Mouse (Mus musculus) heart, adult 8-10 months (tissue): Measurements from ENCODE around the gene Unc119b. TPM values are rescaled to one million over a fixed set of nuclear protein-coding genes. Genes with fewer than 3 reads are reported as not detected.
"Not testable (repeated sequence)": the region's sequence is repeated elsewhere in the genome, so short reads cannot be mapped to it uniquely, and the experiment has no call there.

Experiments used
- DNase-seq: peaks from one replicate; pipeline ENCODE4 v3.0.0; 2022; ENCODE audit warnings: low spot score
- total RNA-seq, 4 experiments: library from RNA; stranded (reverse); gene quantifications; 2 replicates each; pipeline ENCODE4 v1.2.4; 2022

Gene Unc119b
- 10 to 100 TPM; 11.8 to 18.5 (median 14.5) TPM for total RNA-seq

DNA sequence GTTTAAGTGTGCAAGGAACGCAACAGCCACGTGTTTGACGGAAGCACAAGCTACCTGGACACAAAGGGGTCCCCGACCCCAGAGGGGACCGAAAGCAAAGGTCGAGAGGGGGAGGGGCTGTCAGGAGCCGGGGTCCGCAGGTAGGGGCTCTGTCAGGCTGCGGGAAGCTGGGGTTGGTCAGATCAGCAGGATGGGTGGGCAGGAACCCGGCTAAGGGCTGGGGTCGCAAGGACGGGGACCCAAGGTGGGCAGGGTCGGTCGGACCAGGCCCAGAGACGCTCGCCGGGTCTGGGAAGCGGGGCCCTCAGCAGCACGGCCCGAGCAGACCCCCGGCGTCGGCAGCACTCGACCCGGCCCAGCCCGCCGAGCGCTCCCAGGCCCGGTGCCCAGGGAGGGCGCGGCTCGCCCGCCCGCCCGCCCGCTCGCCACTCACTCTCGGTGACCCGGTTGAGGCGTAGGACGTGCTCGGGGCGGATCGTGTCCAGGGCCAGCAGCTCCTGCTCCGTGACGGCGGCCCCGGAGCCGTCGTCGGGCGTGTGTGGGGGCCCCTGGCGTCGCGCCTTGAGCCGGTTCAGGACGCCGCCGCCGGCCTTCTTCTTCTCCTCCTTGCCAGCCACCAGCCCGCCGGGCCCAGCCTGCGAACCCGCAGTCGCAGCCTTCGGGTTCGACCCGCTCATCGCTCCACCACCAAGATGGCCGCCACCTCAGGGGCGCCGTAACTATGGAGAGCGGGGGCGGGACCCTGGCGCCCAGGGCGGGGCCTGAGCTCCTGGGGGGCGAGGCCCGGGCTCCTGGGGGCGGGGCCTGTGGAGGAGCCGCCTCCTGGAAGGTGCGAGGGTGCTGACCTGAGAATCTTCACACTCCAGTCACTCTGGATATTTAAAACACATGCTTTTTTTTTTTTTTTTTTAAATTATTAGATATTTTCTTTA lies at the start of gene Unc119b:
Gene Unc119b, minus strand, starts transcription at position 742 of the 932 bp plus-strand sequence.
- DNase-seq = peak; percentile 84

DNA sequence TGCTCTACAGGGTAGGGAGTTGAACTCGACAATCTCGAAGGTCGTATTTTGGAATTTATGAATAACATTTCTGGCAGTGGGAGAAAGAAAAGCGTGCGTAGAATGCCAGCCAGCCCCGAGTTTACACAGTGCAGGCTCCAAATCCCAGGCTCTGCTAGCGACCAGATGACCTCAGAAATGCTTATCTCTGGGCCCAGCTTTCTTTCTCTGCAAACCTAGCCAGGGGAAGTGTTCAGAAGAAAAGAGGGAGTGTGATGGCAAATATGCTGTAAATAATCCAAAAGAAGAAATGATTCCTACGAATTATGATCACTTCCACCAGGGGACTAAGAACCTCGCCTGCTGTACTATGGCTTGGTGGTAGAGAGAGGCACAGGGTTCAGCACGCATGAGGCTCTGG lies 48.7 kb upstream of the Unc119b start:
- DNase-seq = no peak

DNA sequence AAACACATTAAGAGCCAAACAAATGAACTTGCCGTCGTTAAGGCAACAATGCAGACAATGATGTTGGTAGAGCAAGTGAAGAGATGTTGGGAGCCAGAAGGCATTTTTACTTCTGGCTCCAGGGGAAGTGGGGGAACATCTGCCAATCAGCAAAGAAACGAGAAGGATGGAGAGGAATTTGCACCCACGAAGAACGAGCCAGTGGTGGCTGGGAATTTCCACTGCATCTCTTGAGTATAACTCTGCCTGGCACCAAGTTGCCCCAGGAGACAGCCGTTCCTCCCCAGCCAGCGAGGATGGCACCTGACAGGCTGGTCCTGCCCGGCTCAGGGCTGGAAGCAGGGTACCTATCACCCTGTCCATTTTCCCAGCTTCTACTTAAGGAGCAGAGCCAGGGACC lies 48.1 kb upstream of the Unc119b start:
- no peak for DNase-seq

DNA sequence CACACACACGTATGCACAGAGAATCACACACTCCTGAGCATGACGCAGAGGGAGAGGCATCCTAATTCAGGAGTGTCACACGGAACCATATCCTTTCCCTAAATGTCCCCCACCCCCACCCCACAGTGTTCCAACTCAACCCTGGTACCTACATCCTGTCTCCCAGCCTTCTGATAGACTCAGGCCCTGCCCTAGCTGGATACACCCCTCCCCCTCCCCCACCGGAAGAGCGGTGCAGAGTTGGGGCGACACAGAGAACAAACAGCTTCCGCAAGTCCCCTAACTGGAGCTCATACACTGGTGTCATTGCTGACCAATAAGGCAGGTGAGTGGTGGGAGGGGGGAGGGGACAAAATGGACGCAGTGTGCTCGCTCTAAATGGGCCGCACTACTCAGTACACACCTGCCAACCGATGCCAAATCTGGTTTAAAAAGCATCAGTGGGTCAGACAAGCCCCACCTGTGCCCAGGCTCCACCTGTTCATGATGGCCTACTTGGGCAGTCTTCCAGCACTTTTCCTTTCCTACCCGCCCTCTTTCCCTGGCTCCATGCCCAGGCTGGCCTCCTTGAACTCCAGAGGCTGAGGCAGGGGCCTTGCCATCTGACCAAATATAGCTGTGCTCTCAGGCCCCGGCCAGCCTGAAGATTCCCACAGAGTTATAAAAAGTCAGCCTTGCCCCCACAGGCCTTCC lies 46.6 kb upstream of the Unc119b start:
- DNase-seq = no peak

DNA sequence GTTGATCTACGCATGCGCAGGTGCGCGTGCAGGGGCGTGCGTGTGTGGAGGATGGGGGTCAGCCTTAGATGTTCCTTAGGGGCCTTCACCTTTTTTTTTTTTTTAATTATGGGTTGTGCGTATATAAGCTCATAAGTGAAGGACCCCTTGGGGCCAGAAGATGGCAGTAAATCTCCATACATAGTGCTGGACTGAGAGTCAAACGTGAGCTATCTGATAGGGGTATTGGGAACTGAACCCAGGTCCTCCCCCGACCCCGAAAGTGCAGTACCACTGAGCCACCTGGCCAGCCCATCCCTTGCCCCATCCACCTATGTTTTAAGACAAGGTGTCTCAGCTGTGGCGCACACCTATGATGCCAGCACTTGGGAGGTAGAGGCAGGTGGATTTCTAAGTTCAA lies 44.8 kb upstream of the Unc119b start:
- no peak for DNase-seq

DNA sequence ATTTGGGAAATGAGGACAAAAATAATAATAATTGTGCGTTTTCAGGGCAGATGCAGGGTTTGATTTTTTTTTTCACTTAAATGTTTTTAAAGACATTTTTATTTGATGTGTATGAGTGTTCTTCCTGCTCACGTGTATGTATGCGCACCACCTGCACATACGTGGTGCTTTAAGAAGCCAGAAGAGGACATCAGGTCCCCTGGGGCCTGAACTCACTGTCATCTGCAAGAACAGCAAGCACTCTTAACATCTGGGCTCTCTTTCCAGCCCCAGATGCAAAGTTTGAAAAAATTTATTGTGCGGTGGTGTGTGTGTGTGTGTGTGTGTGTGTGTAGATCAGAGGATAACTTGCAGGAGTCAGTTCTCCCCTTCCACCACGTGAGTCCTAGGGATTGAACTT lies 43.1 kb upstream of the Unc119b start:
- no peak for DNase-seq

DNA sequence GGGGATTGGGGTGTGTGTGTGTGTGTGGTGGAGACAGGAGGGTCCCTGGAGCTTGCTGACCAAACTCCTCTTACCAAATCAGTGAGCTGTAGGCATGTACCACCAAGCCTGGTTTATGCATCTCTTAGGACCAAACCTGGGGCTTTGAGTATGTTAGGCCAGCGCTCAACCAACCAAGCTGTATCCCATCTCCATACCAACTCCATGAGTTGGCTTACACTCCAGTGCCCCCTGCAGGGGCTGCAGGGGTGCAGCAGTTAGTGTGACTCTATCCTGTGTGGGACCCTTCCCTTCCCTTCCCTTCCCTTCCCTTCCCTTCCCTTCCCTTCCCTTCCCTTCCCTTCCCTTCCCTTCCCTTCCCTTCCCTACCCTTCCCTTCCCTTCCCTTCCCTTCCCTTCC lies 39.8 kb upstream of the Unc119b start:
- no peak for DNase-seq

DNA sequence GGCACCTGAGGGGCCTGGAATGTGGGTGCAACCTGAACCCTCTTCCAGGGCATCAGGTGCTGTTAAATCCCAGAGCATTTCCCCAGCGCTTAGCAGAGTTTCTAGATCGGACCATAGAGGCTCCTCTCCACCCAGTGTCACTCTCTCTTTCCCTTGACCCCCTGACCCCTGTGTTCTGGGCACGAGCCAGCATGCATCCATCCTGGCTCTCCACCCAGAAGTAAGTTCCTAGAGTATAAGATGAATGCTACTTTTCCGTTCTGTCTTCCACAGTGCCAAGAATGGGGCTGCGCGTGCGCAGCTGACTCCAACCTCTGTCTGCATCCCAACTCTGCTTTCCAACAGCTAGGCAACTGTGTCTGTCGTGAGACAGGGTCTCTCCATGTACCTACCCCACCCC lies 35.4 kb upstream of the Unc119b start:
- no peak for DNase-seq

DNA sequence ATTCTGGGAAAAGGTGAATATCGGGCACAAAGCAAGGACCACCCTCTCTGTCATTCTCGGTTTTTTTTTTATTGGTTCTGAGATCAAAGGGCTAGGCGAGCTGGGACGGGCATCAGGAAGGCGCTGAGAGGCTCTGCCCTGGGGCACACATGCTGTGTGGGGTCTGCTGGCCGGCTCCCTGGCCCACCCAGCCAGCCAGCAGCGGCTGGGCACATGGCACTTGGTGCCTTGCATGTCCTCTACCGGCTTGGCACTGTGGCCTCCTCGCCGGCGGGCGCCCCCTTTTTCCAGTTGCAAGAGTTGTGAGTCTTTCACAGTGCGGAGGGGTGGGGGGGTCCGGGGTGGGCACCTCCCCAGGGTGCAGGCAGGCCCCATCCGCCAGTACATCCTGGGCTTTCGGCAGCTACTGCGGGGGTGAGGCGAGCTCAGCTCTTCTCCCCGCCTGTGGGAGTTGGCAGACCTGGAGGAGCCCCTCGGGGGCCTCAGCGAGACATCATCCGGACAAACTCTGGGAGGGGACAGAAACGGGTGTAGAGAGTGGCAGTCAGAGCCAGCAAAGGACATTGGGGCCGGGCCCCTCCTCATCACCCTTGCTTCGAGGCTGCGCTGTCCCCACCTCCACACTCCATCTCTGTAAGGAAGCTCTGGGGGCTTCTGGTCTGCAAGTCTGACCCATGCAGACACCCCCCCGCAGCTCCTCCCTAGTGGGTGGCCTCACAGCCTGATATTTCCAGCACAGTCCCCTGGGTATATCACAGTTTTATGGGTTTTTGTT lies 34.1 kb upstream of the Unc119b start:
- DNase-seq = no peak

DNA sequence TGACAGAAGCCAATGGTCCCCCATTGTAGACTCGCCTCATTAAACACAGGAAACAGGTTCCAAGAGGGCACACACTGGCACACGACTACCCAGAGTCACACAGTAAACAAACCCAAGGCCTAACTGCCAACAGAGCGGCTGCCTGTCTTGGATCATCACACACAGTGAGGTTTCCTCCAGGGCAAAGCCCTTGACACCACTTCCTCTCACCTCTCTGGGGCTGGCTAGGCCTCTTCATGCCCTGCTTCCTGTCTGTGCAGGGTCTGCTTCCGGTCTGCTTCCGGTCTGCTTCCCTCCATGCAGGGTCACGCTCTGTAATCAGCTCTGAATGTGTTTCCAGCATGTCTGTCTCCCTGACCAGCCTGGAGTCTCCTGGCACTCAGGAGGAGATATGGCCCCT lies 32.6 kb upstream of the Unc119b start:
- DNase-seq = no peak

DNA sequence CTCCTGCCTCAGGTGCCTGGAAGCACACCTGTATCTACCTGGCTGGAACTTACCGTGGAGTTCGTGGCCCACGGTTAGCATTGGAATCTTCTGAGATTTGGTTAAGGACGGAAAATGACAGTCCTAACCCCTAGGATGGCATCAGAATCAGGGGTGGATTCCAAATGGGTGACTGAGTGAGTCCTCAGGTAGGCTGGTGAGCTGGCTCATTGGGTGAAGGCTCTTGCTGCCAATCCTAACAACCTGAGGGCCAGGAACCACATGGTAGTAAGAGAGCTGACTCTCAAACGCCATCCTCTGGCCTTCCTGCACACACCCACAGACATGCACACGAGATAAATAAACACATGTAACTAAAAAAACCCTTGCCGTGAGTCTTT lies 32.0 kb upstream of the Unc119b start:
- no peak for DNase-seq

DNA sequence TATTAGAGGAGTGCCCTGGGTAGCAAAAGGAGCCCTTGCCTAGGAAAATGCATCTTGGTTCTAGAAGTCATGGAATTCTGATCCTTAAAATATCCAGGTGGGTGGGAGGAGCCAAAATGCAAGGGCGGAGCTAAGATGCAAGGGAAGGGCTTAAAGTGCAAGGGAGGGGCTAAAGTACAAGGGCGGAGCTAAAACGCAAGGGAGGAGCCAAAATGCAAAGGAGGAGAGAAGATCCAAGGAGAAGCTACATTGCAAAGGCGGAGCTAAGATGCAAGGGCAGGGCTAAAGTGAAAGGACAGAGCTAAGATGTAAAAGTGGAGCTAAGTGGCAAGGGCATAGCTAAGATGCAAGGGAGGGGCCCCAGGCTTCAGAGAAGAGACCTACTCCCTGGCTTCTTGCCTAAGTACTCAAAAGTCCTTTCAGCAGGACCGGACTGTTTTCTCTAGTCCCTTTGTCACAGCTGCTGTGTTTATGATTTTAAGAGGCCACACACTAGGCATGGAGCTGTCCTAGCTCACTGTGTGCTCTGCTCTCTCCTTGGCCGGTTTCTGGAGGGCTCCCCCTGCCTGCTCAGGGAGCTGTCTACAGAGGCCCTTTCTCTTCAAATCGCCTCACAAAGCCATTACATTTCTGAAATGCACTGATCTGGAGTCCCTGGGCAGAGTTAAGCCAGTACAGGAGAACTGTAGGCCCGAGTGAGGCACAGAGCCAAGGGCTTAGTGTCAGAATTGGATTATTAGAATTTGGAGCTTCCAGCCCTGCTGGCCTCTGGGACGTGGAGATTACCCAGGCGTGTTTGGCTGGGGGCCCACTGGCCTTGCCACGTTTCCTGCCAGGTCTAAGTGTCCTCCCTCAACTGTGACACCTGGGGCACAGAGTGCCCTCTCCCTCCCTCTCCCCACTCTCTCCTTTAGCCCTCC lies 31.4 kb upstream of the Unc119b start:
- DNase-seq = no peak

DNA sequence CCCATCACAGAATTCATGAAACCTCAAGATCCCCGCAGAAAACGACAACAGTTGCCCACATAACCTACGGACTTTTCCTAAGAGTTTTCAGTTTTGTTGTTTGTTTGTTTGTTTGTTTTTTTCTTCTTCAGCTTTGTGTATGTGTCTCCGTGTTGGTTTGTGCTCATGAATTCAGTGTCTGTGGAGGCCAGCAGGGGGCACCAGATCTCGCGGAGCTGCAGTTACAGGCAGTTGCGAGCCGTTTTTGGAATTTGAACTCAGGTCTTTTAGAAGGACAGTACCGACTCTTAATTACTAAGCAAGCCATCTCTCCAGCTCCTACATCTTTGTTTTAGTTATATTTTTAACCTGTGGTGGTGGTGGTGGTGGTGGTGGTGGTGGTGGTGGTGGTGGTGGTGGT lies 30.6 kb upstream of the Unc119b start:
- no peak for DNase-seq

DNA sequence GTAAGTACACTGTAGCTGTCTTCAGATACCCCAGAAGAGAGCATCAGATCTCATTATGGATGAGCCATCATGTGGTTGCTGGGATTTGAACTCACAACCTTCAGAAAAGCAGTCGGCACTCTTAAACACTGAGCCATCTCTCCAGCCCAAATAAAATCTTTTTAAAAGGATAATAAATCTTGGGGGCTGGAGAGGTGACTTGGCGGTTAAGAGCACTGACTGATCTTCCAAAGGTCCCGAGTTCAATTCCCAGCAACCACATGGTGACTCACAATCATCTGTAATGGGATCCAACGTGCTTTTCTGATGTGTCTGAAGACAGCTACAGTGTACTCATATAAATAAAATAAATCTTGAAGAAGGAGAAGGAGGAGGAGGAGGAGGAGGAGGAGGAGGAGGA lies 29.7 kb upstream of the Unc119b start:
- not testable (repeated sequence) for DNase-seq

DNA sequence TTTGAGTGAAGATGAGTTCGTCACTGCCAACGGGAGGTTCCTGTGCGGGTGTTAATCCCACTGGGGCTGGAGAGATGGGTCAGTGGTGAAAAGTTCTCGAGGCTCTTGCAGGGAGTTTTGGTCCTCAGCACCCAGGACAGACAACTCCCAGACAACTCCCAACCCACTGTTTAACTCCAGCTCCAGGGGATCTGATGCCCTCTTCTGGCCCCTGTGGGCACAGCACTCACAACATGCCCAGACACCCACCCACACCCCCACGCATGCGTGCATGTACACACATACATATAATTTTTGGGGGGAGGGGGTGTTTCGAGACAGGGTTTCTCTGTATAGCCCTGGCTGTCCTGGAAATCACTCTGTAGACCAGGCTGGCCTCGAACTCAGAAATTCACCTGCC lies 28.8 kb upstream of the Unc119b start:
- no peak for DNase-seq

DNA sequence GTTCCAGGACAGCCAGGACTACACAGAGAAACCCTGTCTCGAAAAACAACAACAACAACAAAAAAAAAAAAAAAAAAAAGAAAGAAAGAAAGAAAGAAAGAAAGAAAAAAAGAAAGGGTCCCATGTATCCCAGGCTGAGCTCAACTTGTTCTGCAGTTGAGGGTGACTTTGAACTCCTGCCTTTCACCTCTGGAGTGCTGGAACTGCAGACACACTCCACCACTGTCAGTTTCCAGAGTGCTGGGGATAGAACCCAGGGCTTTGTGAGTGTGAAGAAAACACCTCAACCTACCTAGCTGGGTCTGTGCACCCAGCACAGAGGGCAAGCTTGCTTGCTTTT lies 27.1 kb upstream of the Unc119b start:
- not testable (repeated sequence) for DNase-seq

DNA sequence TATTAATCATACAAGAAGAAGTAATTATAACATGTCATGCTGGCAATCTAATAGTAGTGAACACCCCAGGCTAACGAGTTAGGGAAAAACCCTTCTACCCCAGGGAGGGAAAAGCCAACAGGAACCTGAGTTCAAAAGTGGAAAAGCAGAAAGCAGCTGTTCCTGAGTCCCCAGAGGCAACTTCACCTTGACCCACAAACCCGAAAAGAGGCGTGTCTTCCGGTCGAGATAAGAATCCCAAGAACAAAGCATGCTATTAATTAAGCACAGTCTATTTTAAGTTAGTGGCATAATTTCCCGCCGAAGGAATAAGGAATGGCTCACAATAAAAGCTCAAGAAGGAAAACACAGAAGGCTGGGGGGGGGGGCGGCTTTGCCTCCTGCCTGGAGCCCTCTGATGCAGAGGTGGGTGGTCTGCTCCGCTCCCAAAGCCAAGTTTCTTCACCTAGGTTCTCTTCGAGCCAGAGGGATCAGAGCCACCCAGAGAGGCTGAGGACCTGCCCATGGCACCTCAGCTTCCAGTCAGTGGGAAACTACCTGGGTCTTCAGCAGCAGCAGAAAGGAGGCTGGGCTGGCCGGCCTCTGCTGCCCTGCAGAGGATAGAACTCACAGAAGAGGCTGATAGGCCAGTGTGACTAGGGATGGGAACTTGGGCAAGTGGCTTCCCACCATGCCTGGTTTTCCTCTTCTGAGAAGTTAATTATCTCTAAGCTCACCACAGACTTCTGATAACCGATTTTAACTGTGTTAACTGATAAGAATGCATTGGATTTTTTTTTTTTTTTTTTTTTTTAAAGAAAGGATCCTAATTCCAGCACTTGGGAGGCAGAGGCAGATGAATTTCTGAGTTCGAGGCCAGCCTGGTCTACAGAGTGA lies 26.5 kb upstream of the Unc119b start:
- peak; percentile 79 for DNase-seq

DNA sequence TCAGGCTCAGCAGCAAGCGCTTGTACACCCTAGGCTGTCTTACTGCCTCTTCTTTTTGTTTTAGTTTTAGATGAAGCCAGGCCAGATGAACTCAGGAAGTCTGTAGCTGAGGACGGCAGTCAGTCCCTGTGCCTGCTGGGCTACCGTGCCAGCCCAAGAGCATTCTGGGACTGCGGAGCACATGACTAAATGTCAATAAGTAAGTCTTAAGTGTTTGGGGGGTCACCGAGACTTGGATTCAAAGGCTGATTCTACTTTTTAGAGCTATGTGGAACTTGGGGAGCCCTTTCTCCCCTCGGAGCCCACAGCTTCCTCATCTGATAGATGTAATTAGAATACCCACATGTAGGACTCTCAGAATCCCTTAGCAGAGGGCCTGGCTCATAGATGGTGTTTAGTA lies 25.9 kb upstream of the Unc119b start:
- no peak for DNase-seq

DNA sequence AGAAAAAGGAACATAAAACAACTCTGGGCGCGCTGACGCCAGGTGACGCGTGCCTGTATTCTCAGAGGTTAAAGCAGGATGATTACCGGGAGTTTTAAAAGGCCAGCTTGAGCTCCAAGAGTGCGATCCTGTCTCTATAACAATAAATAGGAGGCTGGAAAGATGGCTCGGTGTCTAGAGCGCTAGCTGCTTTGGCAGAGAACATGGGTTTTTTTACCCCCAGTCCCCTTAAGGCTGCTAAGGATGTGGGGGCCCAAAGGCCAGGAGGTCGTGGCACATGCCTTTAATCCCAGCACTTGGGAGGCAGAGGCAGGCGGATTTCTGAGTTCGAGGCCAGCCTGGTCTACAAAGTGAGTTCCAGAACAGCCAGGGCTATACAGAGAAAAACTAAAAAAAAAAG lies 24.4 kb upstream of the Unc119b start:
- DNase-seq = no peak
